Mouse (Mus musculus) c-Kit-positive CD71-negative TER-119-negative erythroid progenitor cells, embryonic 14.5 days (primary cell): Measurements from ENCODE around the gene Palm.
"Not testable (repeated sequence)": the region's sequence is repeated elsewhere in the genome, so short reads cannot be mapped to it uniquely, and the experiment has no call there.

ENCODE experiments used
- DNase-seq: peaks from one replicate; pipeline ENCODE4 v3.0.0-alpha.2; 2013; ENCODE audit warnings: low read depth

Palm gene

DNA sequence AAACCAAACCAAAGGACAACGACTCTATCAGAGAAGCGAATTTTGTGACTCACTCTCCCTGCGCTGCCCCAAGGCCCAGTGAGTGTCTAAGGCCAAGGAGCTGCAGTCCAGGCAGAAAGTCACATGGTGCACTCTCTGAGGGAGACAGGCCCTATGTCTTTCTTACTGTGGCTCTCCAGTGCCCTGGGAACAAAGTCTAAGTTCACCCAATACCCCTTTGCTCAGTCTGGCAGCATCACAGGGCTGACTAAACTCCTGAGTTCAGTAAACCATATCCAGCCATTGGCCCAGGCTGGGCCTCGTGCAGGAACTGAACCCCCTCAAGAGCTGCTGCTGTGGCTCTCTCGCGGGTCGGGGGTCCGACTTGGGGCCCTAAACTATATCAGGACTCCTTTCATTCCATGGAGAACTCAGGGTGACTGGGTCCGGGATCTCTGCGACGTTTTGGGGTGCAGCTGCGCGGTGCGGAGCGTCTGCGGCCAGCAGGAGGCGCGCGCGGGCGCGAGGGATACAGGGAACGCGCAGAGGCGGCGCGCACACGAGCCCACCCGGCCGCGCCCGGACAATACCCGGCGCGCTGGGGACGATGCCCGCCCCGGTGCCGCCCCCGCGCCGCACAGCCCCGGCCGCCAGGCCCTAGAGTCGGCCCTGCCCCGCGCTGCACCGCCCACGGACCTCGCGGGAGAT, at the start of gene Palm:
Gene Palm (plus strand): TSS at position 522 of the 687 bp plus-strand sequence.
- peak; percentile 51 for DNase-seq

DNA sequence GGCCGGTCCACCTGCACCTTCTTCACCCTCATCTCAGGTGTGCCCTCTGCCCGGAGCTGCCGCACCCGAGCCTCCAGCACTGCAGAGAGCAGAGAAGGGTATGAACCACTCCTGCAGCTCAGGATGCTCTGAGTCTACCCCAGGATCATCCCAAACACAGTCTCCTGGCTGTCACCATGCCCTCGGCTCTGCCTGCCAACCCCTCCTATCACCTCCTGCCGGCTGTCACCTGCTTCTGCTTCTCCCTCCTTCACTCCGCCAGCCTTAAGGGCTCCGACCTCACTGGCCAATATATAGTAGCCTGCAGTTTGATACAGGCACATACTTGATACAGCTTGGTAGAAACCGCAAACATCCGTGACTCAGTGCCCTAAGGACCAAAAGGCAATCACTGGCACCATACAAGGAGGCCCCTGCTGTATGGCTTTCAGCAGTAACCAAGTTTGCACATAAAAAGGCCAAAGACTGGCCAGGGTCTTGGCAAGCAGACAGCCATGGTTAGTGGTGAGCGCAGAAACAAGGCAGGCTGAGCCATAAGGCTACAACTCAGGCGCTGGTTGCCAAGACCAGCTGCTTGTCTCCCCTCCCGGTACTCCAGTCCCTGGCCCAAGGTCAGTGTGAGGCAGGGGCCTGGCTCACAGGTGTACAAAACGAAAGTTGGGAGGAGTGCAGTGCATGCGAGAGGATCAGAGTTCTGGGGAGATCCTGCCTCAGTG, 49.6 kb upstream of the Palm start:
- no peak for DNase-seq

GRCm38 (mm10) chr10:79745411-79745810, 48.0 kb upstream of the Palm start:
- no peak for DNase-seq

GRCm38 (mm10) chr10:79745898-79746773, 47.2 kb upstream of the Palm start, which contains the start of gene Polrmt:
TSS of gene Polrmt (minus strand) at chr10:79746581.
- peak; percentile 94 for DNase-seq

GRCm38 (mm10) chr10:79746774-79747151, 46.6 kb upstream of the Palm start:
- DNase-seq = no peak

- DNase-seq = no peak
Observed at GRCm38 (mm10) chr10:79748496-79748895, 44.9 kb upstream of the Palm start.

- DNase-seq = no peak
Observed at GRCm38 (mm10) chr10:79754856-79755516, 38.4 kb upstream of the Palm start, which contains the start of gene Fgf22. TSS of gene Fgf22 (plus strand) at chr10:79755076.

DNA sequence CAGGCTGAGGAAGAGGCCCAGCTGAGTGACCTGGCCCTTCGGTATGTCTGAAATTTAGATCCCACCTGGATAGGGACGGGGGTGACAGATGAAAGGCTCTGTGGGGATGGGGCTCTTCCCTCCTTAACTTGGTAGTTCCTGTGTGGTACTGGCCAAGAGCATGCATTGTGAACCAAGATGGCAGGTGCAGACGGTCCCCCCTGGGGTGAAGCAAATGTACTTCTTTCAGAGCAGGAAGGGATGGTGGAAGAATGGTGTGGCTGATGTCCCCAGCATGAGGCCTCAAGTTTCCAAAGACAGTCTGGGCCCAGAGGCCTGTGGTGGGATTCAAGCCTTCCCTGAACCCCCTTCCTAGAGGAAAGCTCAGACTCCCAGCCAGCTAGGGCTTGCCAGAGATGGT, 37.5 kb upstream of the Palm start:
- no peak for DNase-seq

GRCm38 (mm10) chr10:79756660-79757059, 36.7 kb upstream of the Palm start:
- no peak for DNase-seq

GRCm38 (mm10) chr10:79759675-79760074, 33.7 kb upstream of the Palm start:
- not testable (repeated sequence) for DNase-seq

DNA sequence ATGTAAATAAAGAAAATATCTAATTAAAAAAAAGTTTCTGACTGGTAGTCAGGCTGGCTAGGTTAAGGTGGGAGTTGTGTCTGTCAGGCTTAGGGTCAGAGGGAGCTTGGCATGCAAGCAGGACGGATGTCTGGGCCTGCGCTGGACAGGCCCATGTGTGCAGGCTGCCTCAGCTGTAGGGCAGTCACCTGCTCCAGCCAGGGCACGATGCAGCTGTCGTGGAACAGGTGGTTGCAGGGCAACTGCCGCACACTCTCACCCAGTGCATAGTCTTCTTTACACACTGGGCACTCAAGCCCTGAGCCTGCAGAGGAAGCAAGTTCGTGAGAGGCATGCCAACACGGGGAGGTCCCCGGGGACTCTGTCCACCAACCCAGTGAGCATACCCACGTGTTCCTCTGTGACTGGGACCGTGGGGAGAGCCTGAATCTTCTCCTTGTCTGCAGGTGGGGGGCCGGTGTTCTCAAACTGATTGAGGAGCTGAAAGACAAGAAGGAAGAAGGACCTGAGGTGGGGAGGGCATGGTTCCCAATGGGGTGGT, 32.7 kb upstream of the Palm start:
- DNase-seq = no peak

DNA sequence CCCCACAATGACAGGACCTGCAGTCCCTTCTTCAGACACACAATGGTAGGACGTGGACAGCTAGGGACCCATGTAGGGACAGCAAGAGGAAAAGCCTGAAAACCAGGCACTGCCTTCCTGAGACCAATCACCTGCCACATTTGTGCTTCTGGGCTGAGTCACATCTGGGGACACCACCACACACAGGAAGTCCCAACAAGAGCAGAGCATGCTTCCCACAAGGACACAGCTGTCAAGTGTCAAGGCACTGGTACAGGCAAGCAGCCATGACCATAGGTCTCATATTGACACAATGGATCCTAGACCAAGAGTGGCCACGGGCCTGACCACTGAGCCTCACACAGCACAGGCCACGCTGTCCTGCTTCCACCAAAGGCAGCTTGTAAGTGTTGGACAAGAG, 30.5 kb upstream of the Palm start:
- DNase-seq = no peak

DNA sequence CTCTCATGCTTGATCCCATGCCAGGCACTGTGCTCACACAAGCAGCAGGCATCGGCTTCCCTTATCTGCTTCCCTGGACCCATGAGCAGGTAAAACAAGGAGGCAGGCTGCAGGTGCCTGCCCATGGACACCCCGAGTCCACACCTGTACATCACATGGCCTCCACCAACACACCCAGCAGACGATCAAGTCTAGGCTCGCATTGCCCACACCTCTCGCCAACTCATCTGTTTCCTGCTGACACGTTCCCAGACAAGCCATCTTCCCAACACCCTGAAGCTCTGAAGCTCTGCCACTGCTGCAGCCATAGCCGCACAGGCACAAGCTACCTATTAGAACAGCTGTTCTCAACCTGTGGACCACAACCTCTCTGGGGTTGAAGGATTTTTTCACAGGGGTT, 29.1 kb upstream of the Palm start:
- DNase-seq = no peak

GRCm38 (mm10) chr10:79765228-79765745, 28.1 kb upstream of the Palm start:
- DNase-seq = no peak

DNA sequence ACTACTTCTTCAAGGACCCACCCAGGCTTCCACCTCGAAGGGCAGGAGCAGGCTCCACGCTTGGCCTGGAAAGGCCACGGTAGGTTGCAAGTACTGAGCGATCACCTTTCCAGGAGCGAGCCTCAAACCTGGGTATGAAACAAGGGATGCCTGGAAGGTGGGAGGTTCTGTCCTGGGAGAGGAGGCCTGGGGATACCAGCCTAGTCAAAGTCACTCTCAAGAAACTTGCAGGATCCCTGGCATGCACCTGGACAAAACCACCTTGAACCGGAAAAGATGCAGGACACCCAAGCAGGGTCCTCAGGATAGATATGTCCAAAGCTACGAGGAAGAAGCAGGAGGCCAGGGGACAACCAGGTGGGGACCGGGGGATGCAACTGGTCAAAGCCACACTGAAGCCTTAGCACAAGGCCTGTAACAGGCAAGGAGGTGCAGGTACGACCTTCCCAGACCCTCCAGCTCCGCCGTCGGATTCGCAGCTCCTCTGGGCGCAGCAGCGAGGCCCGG, 27.3 kb upstream of the Palm start:
- no peak for DNase-seq

DNA sequence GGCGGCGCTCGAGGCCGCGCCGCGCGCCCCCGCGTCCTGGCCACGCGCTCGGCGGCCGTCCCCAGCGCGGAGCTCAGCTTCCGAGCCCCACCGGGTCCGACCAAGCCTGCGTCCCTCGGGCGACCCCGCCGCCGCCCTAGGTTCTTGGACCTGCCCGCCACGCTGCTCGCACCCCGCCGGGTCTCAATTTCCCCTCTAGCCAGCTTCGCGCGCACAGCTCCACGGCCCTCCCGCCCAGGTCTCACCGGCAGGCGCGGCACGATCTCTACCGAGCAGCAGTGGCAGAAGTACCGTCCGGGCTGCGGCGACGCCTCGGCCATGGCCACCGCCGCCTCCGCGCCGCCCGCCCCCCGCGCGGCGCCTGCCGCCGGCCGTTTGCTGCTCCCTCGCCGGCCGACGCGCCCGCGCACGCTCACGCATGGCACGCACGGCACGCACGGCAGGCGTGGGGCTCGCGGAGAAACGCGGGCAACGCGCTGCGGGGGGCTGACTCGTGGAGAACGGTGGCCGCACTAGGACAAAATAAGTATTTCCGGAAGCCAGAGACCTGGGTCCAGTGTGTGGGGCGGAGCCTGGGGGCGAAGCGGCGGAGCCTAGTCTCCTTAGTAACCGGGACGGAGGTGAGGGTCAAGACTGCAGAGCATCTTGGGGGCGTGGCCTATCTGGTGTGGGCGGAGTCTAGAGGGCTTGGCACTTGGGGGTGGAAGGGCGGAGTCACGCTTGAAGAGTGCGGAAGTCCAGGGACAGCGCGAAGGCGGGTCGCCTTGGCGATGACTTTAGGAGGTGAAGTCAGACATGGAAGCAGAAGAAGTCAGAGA, 26.7 kb upstream of the Palm start, which contains the start of gene Rnf126:
Gene Rnf126 (minus strand): TSS at position 445 of the 818 bp plus-strand sequence.
- peak; percentile 100 for DNase-seq

DNA sequence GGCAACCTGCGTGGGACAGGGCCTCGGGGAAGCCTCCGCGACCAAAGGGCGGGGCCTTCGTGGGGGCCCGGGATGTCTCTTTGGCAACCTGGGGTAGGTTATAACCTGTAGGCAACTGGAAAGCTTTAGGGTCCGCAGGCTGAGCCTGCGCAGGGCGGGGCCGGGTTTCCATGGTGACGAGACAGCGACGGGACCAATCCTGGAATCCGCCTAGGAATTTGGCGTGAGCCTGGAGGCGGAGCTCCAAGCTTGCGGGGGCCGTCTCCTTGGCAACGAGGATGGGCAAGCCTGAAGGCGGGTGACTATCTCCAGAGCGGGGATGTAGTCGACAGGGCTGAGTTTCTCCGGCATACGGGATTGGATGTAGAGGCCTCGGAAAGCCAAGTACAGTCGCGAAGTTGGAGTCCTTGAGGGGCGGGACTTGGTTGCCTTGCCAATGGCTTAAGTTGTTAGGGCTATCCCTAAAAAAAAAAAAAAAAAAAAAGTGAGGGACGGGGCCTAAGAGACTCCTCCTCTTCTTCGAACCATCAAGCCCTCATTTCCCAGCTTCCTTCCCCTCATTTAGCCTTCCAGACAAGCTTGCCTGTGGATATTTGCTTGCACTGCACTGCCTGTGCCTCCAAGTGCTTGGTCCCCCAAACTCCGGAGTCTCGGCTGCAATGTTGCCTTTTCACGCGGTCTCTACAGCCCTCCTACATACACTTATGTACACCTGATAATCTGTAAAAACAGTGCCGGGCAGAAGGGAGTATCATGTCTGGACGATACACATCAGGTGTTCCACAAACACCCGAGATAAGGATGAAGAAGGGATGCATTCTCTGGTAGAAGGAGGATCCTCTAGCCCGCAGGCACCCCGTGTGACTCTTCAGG, 25.8 kb upstream of the Palm start:
- peak; percentile 64 for DNase-seq

DNA sequence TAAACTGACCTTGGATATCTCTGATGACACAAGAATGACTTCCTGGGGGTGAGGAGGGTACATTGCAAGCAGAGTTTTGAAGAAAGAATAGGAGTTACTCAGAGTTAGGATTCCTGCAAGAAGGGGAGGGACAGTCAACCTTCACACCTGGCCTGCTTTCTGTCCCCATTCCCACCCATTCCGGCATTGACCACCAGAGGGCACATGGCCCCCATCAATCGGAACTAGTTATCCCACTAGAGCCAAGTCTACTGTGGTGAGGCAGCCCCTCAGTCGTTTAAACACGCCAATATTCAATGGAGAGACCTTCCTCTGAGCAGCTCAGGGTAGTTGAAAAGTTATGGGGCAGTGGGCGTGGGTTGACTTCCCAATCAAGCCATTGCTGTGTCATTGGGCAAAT, 25.0 kb upstream of the Palm start:
- no peak for DNase-seq

DNA sequence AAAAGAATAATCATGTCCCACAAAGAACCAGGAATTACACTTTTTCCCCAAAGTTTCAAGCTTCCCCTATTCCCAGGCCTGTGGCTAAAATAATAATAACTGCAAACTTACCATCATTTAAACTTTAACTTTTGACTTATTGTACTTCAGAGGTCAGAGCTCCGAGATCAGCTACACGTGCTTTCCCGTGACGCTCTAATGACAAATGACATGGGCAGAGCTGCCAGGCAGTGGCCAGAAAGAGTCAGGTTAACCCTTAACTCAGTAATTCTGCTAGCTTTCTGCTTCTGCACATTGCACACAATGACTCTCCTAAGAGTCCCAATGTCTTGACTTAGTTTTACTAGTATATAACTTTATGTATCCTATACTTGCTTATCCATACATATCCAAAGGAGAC, 24.0 kb upstream of the Palm start:
- DNase-seq = no peak
